Mouse (Mus musculus) Patski (cell line): ENCODE measurements around the gene Cyp27a1. TPM values are rescaled to one million over a fixed set of nuclear protein-coding genes. Genes with fewer than 3 reads are reported as not detected.

ENCODE experiments used
- ATAC-seq: fragments of 100-300 bp; one replicate; pipeline ENCODE4 v1.8.0; 2021
- CTCF ChIA-PET: fragments of 350-600 bp; sonication (Branson Sonifier 250); formaldehyde crosslinking; loops from one replicate; lab custom pipeline; 2022; ENCODE audit warnings: inconsistent platforms; lab: Charles Lee
- POLR2A ChIA-PET: fragments of 350-600 bp; sonication (Branson Sonifier 250); formaldehyde crosslinking; loops from one replicate; lab custom pipeline; 2022; ENCODE audit warnings: antibody characterized with exemption, inconsistent platforms; lab: Charles Lee
- DNase-seq: peaks from one replicate; pipeline ENCODE4 v3.0.0-alpha.2; 2011; ENCODE audit warnings: low read depth, low spot score
- H3K27me3 ChIP-seq: fragments of 371-371 bp; one replicate; pipeline ENCODE4 v1.5.1; 2021
- CTCF ChIP-seq: fragments of 100-300 bp; IDR thresholded peaks from one replicate; pipeline ENCODE4 v1.5.1; 2021
- in situ Hi-C: fragments of 300-500 bp; cut with MboI; formaldehyde crosslinking; loops from 3 replicates; pipeline ENCODE4 v1.11.1; 2018; ENCODE audit warnings: low pct_unique_long_range_greater_than_20kb, mixed read lengths
- polyA plus RNA-seq: library from polyadenylated mRNA; unstranded; gene quantifications from one replicate; pipeline ENCODE4 v1.2.3, GENCODE M21; 2021

Cyp27a1 gene
- polyA plus RNA-seq, 1 experiment from 2014 or later, result not detected

DNA sequence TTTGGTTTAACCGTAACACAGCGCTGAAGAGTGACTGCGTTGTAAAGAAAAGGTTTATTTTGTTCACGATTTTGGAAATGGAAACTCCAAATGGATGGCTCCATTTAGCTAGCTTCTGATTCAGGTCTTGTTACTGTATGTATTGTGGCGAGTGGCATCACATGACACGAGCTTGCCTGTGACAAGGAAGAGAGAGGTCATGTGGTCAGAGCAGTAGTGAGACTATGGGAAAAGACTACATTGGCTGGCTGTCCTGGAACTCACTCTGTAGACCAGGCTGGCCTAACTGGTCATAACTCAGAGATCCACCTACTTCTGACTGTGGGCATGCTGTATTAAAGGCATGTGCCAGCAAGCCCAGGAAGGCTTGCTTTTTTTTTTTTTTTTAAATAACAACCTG, 2.5 kb downstream of the Cyp27a1 start:
- TF ChIP-seq CTCF, result no peak
- in situ Hi-C loops, result no loop called here
- H3K27me3 ChIP-seq, result peaks cover 18% of the 10 kb centered on the region
- no peak for ATAC-seq
- ChIA-PET CTCF (no interaction called here), POLR2A (no interaction called here)
- no peak for DNase-seq

DNA sequence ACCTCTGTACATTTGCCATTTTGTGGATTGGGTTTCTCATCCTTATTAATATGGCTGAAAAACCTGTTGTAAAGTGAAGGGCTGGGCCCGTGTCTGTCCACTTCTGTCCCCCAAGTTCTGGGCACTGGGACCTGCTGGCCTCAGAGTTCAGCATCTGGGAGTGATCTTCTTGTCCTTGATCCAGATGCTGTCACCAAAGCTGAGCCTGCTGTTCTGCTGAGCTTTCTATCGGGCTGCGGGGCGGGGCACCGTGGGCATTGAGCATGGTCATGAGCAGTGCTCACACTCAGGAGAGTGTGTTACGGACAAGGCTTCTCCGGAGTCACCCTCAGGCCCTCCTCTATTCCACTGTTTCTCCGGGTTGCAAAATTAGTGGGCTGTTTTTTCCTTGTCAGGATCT, 4.7 kb downstream of the Cyp27a1 start:
- no peak for ATAC-seq
- in situ Hi-C loops, result no loop called here
- TF ChIP-seq CTCF, result no peak
- peaks cover 17% of the 10 kb centered on the region for H3K27me3 ChIP-seq
- DNase-seq, result no peak
- ChIA-PET CTCF (no interaction called here), POLR2A (interaction anchor here (1.2 kb wide), 1 partner anchor 284 kb away, joined by 3 read pairs; no protein-coding TSS in a partner anchor)

DNA sequence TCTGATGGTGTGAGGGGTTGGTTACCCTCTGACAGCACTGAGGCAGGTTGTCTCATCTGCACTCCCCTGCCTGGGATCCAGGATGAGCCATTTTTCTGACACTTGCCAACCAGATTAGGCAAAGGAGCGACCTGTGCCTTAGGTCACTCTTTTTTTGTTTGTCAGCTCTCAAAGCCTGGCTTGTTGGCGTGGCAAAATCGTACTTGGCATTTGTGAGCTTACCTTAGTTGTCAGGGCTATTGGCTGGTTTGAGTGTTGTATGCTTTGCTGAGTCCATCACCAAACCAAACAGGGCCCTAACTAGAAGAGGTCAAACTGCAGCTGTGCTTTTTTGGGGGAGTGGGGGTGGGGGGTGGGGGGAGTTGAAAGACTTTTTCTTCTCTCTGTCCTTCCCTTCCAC, 5.9 kb downstream of the Cyp27a1 start:
- TF ChIP-seq CTCF, result no peak
- DNase-seq, result no peak
- POLR2A ChIA-PET, result no interaction called here
- CTCF ChIA-PET, result interaction anchor here (1.5 kb wide), 1 partner anchor 37 kb away, joined by 4 read pairs; no protein-coding TSS in a partner anchor
- no peak for ATAC-seq
- in situ Hi-C loops, result no loop called here
- peaks cover 7% of the 10 kb centered on the region for H3K27me3 ChIP-seq

DNA sequence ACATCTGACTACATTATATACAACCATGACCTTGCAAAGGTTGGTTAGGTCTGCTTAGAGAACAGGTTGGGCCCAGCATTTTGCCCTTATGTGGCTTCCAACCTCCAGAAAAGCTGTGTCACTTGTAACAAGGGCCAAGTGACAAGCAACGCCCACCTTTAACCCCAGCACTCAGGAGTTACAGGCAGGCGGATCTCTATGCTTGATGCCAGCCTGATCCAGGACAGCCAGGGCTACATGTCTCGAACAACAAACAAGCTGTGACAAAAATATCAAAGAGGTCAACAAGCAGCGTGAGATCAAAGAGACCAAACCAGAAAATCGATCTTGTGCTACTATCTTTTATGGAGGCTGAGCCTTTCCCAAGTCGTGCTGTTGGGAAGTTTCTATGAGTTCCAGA, 8.3 kb downstream of the Cyp27a1 start:
- CTCF ChIA-PET, result interaction anchor here (1.0 kb wide), 1 partner anchor 86 kb away, joined by 4 read pairs; no protein-coding TSS in a partner anchor
- ATAC-seq (no peak), DNase-seq (no peak)
- H3K27me3 ChIP-seq, result peaks cover 12% of the 10 kb centered on the region
- no peak for TF ChIP-seq CTCF
- in situ Hi-C loops, result no loop called here
- POLR2A ChIA-PET, result no interaction called here

DNA sequence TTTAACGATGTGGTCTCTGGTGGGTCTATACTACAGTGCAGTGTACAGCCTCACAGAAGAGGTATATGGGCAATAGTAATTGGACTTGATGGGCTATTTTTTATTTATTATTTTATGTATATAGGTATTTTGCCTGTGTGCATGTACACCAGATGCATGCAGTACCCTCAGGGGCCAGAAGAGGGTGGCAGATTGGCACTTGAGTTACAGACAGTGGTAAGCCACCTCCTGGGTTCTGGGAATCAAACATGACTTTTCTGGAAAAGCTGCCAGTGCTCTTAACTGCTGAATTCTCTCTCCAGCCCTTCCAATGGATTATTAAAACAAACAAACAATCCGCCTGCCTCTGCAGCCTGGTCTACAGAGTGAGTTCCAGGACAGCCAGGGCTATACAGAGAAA, 10.4 kb downstream of the Cyp27a1 start:
- DNase-seq, result no peak
- in situ Hi-C loops, result no loop called here
- peaks cover 14% of the 10 kb centered on the region for H3K27me3 ChIP-seq

DNA sequence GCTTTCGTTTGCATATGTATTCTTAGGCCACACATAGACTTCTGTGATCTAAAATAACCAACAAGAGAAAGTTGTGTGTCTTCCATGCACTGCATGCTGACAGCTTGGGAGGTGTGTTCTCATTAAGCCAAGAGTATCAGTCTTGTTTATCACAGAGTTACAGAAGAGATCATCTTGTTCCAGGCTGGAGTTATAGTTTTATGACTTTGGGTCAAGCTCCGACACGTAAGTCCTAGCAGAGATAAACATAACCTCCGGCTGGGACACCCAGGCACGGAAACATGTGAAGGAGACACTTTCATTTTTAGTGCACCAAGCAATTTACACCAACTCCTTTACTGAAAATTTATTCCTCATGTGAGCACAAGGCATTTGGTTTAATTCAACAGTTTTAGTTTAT, 12.7 kb downstream of the Cyp27a1 start:
- no peak for TF ChIP-seq CTCF
- ChIA-PET POLR2A (no interaction called here), CTCF (no interaction called here)
- in situ Hi-C loops, result no loop called here
- ATAC-seq (no peak), DNase-seq (no peak)
- peaks cover 14% of the 10 kb centered on the region for H3K27me3 ChIP-seq

More for the DNA sequence above, 10.4 kb downstream of the Cyp27a1 start:
- ChIA-PET CTCF (interaction anchor here (0.9 kb wide), 1 partner anchor 24 kb away, joined by 3 read pairs; no protein-coding TSS in a partner anchor), POLR2A (no interaction called here)
- ATAC-seq, result no peak
- peak; percentile 58 for TF ChIP-seq CTCF

DNA sequence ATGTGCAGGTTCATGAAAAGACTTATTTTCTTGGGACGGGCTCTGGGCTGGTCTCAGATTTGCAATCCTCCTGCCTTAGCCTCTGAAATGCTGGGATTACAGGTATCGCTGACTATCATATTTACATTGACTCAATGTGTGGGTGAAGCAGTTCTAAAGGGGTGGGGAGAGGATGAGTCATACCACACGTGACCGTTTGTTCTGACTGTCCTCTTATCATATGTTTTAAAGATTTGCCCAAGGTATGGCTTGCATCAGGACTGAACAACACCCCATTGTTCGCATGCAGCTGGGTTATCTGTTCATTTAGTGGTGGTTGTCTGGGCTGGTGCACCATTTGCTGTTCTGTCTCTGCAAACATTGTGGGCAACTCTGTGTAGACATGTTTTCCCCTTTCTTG, 13.3 kb downstream of the Cyp27a1 start:
- in situ Hi-C loops, result no loop called here
- ChIA-PET POLR2A (no interaction called here), CTCF (no interaction called here)
- DNase-seq, result no peak
- TF ChIP-seq CTCF, result no peak
- H3K27me3 ChIP-seq, result peaks cover 14% of the 10 kb centered on the region
- ATAC-seq, result no peak

DNA sequence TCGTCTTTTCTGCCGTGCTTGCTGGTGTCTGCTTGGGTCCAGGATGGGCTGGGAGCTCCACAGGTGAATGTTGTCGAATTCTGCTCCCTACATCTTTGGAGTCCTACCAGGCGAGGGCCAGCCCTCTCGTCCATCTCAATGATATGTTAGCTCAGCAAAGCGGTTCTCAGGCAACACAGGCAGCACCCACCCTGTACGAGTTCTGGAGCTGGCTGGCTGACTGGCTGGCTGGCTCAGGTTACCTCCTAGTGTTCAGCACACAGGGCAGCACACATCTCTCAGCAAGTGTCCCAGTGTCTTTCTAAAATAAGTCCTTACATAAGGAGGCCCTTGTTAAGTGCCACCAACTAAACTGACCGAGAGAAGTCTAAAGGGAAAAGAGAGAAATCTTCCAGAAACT, 15.1 kb downstream of the Cyp27a1 start:
- ChIA-PET CTCF (no interaction called here), POLR2A (no interaction called here)
- in situ Hi-C loops, result no loop called here
- no peak for ATAC-seq
- DNase-seq, result no peak
- peaks cover 8% of the 10 kb centered on the region for H3K27me3 ChIP-seq
- TF ChIP-seq CTCF, result no peak

DNA sequence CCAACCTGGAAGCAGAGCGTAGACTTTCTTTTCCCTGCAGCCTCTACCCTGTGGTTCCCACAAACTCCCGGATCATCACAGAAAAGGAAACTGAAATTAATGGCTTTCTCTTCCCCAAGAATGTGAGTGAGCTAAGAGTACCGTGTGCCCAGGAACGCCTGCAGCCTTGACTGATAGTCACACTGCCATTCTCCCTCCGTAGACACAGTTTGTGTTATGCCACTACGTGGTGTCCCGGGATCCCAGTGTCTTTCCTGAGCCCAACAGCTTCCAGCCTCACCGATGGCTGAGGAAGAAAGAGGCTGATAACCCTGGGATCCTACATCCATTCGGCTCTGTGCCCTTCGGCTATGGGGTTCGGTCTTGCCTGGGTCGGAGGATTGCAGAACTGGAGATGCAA, 23.6 kb downstream of the Cyp27a1 start:
- no peak for TF ChIP-seq CTCF
- peaks cover 26% of the 10 kb centered on the region for H3K27me3 ChIP-seq
- POLR2A ChIA-PET, result no interaction called here
- in situ Hi-C loops, result no loop called here
- CTCF ChIA-PET, result no interaction called here
- ATAC-seq, result no peak
- DNase-seq, result no peak

DNA sequence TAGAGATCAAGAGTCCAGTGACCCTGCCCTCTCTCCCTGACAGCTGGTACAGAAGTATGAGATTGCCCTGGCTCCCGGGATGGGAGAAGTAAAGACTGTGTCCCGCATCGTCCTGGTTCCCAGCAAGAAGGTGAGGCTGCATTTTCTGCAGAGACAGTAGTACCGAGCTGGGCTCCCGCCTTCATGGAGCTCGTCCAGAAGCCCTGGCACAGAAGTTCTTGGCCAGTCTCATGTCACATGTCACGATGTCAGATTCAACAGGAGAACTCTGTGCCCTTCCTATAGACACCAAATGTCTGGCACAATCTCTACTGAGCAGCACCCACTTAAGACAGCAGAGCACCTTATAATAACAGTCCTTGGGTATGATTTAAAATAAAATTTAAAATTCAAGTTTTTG, 24.1 kb downstream of the Cyp27a1 start:
- no peak for TF ChIP-seq CTCF
- peaks cover 26% of the 10 kb centered on the region for H3K27me3 ChIP-seq
- ATAC-seq (no peak), DNase-seq (no peak)
- CTCF ChIA-PET, result no interaction called here
- POLR2A ChIA-PET, result no interaction called here
- in situ Hi-C loops, result no loop called here

DNA sequence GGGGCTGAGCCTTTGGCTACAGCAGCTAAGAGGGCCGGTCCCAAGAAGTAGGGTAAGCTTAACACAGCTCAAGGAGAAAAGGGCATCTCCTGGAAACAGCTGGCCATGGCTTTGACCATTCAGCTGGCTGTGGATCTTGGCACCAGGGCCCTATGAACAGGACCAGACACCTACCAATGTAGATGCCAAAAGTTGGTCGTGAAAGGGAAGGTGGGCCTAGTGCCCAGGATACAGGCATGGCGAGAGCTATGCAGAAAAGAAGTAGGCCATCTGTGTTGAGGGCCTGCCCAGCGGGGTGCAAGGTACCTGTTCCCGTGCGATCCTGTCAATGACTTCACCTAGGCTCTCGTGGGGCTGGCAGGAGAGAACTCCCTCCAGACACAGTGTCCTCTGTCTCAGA, 27.5 kb downstream of the Cyp27a1 start:
- POLR2A ChIA-PET, result no interaction called here
- CTCF ChIA-PET, result interaction anchor here (1.6 kb wide), 1 partner anchor 28 kb away, joined by 5 read pairs; the partner anchor contains the start of gene Cyp27a1
- TF ChIP-seq CTCF, result no peak
- DNase-seq (no peak), ATAC-seq (no peak)
- peaks cover 7% of the 10 kb centered on the region for H3K27me3 ChIP-seq
- in situ Hi-C loops, result no loop called here

DNA sequence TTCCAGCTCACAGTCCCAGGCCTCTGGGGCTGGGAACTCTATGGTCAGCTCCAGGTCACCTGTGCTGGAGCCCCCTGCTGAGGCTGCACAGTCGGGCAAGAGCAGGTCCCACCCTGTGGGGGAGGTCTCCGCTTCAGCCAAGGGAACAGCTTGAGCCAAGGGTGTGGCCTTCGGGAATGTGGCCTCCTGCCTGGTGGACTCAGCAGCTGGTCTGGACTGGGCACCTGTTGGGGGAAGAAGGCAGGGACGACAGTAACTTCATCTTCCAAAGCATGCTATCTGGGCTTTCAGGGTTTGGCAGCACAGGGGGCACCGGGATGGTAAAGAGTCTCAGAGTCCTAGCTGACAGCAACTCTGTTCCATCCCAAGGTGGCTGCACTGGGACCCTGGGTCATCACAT, 34.0 kb downstream of the Cyp27a1 start:
- ChIA-PET CTCF (interaction anchor here (1.6 kb wide), 1 partner anchor 15 kb away, joined by 3 read pairs; no protein-coding TSS in a partner anchor), POLR2A (no interaction called here)
- DNase-seq (no peak), ATAC-seq (no peak)
- TF ChIP-seq CTCF, result no peak
- no peaks in the 10 kb centered on the region for H3K27me3 ChIP-seq
- in situ Hi-C loops, result no loop called here
